Mouse (Mus musculus) right cerebral cortex, adult 18-20 months (tissue): ENCODE results near the gene Rnft2.
A peak's percentile ranks its signal among the peaks of the same experiment; 100 is the strongest.

Experiments
- DNase-seq: peaks from one replicate; pipeline ENCODE4 v3.0.0; 2022; ENCODE audit warnings: mixed read lengths

The Rnft2 gene

DNA sequence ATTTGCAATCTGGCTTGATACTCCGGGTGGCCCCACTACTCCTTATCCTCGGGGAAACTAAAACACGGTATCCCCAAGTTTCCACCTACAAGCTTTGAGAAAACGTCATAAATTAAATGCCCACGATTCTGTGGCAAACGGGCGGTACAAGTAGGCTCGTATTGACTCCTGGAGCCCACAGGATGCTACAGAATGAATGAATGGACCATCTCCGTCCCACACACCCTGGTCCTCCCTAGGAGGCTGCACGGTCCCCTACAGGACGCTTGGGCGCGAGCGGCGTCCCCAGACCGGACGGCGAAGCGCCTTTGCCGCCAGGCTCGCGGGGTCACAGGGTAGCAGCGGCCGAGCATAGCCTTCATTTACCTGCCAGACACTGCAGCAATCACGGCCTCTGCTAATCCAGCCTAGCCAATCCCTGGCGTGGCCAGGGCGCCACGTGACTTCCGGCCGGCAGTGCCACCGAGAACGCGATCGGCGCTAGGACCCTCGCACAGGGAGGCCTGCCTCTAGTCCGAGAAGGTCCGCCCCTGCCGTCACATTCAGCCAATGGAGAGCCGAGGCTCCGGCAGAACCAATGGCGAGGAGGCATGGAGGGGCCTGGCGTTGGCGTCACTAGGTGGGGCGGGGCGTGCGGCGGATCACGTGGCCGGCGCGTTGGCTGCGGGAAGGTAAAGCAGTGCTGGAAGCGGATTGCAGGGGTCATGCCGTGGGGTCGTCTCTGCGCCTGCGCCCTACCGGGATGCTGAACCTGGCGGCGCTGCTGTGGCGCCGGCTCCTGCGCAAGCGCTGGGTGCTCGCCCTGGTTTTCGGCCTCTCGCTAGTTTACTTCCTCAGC, at the start of gene Rnft2, which contains the start of gene 2410131K14Rik:
Rnft2 (minus strand) TSS at position 511 of the 838 bp plus-strand sequence.
2410131K14Rik (plus strand) TSS at position 622 of the 838 bp plus-strand sequence.
- DNase-seq = peak; percentile 100

DNA sequence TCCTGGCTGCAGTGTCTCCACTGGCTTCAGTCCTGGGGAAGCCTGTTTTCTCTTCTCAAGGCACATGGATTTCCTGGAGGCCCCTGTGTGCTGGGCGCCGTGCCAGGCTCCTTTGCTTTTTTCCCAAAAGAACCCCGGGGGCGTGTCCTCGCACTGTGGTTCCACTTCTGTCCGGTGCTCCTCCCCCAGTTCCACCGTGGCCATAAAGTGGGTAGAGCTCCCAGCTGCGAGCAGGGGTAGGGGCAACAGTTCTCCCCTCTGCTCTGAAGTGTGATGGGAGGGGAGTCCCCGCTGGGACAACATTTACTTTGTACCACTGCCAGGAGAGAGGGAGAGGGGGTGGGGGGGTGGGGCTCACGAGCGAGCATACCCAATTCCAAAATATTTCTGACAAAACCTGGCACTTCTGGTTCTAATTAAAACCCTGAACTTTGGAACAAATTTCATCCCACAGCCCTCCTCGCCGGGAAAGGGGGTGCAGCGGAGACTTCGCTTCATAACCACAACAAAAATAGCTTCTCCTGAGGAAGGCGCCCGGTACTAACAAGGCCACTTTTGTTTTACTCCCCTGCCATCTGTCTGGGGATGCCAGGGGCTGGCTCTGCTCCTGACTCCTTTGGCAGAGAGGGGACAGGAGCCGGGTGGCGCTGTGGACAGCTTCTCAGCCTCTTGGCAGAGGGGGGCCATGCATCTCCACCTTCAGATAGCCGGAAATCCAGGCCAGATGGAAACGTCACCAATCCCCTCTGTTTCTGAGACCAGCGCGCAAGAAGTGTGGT, 49.4 kb upstream of the Rnft2 start:
- DNase-seq = peak; percentile 89

DNA sequence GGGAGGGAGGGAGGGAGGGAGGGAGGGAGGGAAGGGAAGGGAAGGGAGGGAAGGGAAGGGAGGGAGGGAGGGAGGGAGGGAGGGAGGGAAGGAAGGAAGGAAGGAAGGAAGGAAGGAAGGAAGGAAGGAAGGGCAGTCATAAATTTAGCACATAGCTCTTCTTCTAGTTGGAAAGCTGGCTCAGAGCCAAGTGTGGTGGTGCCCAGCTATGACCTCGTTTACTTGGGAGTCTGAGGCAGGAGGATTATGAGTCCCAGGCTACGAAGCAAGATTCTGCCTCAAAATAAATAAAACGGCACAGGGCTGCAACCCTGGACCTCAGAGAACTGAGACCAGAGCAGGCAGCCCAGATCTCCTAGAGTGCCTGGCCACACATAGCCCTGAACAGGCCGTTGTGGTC, 47.6 kb upstream of the Rnft2 start:
- no peak for DNase-seq

DNA sequence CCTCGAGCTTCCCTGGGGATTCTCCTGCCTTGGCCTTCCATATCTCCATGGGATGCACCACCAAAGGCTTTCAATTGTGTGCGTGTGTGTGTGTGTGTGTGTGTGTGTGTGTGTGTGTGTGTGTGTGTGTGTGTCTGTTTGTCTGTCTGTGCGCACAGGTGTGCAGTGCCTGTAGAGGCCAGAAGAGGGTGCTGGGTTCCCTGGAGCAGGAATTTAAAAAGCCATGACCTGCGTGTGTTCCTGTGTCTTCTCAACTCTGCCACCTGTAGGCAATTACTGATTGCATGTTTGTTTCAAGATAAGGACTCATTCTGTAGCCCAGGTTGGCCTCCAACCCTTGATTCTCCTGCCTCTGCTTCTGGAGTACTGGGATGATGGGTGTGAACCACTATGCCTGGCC, 46.5 kb upstream of the Rnft2 start:
- no peak for DNase-seq

DNA sequence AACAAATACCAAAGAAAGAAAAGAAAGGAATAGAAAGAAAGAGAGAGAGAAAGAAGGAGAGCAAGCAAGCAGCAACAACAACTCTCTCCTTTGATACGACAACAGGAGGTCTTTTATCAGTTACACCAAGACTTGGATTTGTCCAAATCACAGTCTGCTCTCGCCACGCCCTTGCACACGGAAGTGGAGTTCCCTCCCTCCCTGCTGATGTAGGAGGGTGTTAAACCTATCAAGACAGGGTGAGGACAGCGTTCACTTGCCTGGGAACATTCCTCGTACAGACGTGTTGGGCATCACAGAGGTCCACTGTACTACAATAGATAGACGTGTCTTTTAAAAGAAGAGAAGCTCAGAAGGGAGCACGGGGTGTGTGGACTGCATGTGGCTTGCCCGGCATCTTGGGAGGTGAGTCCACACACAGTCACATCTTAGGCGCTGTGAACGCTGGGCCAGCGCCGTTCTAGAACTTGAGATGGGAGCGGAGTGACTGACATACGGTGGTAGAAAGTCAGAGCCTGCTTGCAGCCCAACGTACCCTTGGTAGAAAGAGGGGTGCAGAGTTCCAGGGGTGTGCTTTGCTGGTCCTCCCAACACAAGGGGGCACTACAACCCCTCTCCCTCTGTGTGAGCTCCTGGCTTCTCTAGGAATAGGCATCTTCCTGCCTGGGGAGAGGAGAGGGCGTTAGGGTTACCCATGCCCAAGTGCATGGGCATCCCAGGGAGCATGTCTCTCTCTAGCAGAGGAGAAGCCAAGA, 33.0 kb upstream of the Rnft2 start:
- no peak for DNase-seq

DNA sequence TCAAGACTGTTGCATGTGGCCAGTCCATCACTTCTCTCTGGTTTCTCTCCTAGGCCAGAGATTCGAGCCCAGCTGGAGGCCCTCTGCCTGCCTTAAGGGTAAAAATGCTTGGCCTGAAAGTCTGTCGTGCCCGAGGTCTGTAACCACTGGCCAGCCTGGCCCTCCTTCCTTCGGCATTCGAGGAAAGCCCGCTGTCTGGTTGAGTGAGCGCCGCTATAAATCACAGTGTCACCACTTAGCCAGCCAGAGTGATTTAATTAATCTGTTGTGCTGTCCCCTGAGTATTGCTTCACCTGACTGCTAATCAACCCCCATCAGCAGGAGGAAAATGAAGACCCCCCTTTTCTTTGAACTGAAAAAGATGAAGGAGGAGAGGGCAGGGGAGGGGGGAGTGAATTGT, 31.8 kb upstream of the Rnft2 start:
- no peak for DNase-seq

DNA sequence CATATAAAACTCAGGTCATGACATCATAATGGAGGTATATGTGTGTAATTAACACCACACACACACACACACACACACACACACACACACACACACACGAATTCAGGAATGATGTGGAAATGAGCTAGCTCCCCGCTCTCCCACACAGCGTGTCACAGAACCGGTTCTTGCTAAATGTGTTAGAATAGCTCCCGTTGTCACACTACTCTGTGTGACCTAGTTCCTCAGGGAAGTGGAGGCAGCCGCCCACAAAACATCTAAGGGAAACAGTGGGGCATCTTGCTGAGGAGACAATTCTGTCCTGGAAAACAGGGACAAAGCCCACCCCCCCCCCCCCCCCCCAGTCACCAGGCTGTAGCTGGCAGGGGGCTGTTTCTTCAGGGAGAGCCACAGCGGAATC, 31.4 kb upstream of the Rnft2 start:
- DNase-seq = peak; percentile 80

DNA sequence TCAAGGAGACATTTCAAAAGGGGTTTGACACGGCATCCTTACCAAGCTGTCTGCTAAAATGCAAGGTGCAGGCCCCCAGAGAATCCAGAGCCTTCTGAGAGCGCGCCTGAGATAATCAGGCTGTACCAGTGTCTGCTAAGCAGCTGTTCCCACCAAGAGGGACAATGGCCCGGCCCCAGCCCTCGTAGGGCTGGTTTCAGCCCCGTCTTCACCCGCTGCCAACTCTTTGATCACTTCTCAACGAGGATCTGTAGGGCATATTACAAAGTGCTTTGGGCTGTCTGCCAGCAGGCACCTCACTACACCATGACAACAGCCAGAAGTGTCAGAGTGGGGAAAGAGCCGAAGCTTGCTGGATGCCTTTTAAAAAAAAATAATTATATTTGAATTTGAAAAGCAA, 29.6 kb upstream of the Rnft2 start:
- DNase-seq = no peak

DNA sequence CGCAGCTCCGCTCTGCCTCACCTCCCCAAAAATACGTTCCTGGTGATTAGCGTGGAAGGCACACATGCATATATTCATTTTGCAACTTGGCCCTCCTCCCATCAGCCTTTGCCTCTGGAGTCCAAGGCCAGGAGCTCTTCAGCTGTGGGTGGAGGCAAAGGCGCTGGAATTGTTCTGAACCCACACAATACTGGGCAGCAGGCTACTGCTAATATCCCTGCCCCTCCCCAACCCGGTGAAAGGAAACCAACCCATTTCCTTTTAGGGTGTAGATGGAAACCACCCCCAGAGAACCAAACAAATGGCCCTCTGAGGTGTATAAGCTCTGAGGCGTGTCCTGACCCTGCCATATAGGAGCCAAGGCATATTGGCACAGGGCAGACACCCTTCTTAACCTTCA, 28.5 kb upstream of the Rnft2 start:
- DNase-seq = no peak

DNA sequence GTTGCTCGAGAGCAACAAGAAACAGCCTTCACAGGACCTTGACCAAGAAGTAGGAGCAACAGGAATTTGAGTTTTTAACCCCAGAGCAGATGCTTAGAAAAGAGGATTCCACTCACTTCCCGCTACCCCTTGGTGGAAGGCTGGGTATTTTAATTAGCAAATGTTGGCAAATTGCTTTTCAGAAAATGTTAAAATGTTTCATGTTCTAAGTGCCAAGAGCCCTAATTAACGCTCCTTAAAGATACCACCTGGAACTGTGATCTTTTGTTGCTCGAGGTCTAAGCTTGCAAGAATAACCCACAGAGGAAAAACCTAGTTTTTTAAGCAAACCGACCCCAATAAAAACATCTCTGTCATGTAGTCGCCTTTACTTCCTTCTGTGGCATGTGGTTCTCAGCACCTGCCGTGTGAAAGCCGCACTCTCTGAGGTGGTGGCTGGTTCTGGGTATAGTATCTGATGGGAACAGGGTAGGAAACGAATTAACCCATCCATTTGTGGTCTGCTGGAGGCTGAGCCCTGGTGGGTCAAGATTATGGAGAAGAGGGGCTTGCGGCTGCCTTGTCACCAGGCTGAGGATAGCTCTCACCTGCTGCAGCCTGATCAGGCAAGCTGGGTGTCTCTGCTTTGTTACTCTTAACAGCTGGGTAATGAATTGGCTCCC, 26.7 kb upstream of the Rnft2 start:
- DNase-seq = no peak

DNA sequence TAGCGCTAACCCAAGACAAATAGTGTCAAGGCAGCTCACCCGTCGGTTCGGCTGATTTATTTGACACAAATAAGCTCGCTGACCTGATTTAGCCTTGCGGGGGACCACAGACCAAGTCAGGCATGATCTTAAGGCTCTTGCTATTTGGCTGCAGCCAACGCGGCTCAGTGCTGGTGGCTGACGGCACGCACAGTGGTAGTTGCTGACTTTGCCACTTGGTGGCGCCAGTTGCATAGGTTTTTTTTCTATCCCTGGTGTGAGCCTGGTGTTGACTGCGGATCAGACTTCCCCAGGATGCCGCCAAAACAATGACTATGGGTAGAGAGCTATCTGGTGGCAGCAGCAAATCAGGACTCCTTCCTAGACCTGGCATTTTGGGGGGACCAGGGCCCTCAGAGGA, 24.1 kb upstream of the Rnft2 start:
- DNase-seq = peak; percentile 87

DNA sequence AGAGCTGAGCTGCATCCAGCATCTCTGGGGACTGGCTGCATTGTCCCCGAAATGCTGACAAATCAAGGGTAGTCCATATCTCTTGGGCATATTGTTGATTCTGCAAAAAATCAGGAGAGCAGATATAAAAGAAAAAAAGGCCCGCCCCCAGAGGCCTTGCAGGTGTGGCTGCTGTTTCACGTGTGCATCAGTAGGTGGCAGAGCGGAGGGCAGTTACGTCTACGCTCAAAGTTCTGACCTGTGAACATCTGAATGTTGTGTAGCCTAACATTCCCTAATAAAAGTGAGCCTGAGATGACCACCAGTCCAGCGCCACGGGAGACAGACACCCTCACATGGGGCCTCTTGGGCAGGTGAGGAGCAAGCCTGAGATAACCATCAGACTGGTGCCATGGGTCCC, 21.4 kb upstream of the Rnft2 start:
- no peak for DNase-seq

DNA sequence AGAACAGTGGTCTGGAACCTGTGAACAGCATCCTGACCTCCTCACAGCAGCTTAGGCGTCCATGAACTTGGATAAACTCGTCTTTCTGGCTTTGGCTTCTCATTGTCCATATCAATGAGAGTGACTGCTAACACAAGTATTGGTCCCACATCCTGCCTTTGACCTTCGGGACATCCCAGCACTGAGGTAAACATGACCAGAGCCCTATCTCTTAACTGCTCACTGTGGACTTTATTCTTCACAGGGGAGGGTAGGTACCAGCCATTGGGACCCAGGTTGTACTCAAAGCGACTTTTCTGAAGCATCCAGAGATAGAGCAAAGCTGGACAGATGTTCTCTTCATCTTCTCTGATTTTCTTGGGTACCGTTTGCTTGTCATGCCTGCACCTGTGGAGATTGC, 20.4 kb upstream of the Rnft2 start:
- no peak for DNase-seq

DNA sequence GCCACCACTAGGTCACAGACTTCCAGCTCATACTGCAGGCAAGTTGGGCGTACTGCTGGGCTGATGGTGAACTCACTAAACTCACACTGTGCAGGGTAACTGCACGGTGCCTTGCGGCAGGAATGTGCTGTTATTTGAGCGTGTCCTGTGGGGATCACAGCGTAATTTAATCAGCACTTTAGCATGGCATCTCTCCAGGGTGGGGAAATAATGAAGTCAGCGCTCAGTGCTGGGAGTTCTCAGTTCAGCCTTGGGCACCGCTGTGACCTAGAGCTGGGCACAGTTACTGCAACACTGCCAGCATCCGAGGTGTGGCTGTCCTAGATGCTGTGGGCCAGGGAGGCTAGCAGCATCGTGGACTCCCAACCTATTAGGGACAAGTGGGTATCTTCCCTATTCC, 19.4 kb upstream of the Rnft2 start:
- no peak for DNase-seq

DNA sequence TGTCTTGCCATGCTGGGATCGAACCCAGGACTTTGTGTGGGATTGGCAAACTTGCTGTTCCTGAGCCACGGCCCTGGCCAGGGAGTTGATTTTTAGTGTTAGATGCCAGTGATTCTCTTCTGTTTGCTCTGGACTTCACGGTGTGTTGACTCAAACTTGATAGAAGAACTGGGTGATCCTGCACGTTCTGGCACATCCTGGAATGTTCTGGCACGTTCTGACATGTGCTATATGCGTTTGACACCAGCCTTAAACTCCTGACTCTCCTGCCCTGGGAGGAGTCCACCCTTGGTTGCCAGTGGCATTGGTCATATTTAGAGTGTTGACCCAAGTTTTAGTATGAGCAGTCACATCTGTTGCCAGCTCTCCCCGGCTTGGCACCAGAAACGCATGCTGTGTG, 17.5 kb upstream of the Rnft2 start:
- DNase-seq = no peak

DNA sequence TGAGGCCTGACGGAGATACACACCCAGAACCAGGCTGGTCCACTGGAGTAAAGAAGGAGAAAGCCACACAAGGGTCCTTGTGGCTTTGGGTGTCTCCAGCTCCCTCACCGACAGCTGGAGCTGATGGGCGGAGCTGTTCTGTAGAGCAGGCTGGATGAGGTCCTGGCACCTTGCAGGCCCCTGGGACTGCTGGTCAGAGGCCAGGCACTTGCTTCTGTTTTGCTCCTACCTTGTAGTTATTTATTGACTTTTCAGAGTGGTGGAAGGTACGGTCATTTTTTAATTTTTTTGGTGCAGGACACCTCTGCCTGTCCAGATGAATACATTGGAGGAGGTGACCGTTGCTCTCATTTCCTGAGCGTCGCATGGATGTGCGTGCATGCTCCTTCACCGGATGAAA, 16.3 kb upstream of the Rnft2 start:
- no peak for DNase-seq

DNA sequence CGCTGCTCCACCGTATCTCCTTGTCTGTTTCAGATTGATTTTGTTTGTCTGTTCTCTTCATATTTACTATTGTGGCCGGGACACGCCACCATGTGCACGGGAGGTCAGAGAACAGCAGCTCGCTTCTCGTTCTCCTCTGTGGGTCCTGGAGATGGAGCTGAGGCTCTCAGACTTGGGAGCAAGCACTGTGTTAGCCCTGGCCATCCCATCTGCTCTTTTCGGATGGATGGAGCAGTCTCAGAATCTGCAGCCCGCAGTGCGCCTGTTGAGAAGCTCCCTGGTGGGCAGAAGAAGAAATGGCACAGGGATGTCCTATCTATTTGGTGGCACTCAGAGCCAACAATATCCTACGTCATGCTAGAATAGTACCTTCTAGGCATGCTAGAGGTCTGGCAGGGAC, 15.7 kb upstream of the Rnft2 start:
- no peak for DNase-seq

DNA sequence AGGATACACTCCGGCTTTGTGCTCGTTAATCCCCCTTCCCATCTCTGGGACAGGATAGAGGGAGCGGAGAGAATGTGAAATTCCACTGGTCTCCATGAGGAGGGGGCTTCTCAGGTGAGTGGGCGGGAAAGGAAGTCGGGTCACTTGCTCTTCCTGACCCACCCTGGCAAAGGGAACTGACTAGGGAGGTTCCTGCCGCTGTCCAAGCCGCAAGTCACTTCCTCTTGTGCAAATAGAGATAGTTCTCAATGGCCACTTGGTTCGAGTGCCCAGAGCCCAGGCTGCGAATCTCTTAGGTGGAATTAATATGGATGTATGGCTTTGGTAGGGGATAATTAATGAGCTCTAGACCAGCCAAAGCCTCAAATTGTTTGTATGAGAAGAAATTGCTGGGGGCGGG, 15.1 kb upstream of the Rnft2 start:
- DNase-seq = no peak

DNA sequence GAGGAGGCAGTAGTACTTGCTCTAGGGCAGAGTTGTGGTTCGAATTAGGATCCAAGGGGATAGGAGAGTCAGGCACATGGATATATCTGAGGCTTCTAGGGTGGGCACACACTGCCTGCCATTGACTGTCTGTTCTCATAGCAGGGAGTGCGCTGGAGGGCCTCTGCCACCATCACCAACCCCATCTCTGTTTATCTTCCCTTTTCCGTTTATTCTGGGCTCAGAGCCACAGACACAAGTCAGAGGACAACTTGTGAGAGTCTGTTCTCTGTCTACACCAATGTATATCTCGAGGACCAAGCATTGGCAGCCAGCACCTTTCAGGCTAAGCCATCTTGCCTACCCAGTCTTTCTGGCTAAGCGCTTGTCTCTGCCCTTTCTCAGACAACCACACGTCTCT, 14.7 kb upstream of the Rnft2 start:
- DNase-seq = no peak

DNA sequence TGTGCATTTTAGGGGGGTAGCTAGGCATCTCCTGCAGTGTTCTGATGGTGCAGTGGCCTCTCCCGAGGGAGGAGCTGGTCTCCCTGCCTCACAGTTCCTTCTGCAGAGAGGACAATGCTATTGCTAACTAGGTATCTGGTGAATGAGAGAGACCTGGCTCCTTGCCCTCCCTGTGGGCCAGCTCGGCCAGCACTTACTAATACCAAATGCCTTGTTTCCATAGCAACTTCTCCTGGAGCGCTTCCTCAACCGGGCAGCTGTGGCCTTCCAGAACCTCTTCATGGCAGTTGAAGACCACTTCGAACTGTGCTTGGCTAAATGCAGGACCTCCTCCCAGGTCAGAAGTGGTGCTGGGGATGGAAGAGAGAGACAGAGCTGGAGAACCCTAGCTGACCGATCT, 14.2 kb upstream of the Rnft2 start:
- no peak for DNase-seq

DNA sequence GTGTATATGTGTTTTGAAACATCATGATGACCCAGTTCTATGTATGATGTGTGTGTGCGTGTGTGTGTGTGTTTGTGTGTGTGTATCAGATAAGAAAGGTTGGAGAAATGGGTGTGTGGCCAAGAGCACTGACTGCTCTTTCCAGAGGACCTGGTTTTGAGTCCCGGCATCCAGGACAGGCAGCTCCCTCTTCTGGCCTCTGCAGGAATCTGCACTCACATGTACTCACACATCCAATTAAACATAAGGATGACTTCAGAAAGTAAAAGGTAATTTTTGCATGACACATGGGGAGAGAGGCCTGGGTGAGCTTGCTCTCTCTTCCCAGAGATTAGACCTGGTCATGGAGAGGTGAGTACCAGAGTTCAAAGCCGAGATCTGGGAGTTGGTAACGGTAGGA, 12.1 kb upstream of the Rnft2 start:
- no peak for DNase-seq

DNA sequence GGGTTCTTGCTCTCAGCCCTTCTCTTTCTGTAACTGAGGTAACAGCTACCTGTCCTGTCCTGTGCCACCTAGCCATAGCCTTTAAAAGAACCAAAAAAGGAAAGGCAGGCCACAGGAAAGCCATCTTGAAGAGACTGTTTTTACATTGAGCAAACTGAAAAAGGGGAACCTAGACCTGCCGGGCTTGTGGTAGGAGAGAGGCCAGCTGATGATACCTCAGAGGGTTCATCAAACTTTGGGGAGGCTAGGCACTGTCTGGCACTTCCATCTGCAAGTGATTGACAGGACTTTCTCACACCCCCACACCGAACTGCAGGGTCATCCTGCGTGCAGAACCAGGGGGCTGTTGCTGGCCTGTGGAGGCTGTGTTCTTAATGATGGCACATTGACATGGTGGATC, 8.6 kb upstream of the Rnft2 start:
- no peak for DNase-seq

DNA sequence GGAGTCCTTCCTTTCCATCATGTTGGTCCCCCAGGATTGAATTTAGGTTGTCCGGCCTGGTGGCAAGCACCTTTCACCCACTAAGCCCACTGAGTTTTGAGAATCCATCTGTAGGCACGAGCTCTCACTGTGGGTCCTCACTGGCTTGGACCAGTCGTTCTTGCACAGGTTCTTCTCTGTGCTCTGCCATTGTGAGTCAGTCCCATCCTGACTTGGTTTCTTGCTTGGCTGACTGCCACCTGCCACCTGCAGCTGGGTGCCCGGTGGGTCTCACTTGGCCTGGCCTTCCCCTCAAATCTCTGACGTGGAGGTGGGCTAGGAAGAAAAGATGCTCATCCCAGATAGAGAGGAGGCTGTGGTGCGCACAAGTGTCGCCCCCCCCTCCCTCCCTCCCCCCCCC, 6.1 kb upstream of the Rnft2 start:
- DNase-seq = no peak
